Mouse (Mus musculus) lung, adult 18-20 months (tissue): ENCODE results near the gene Cdk16.

ENCODE experiments used
- DNase-seq, 2 experiments: peaks; one replicate each; pipeline ENCODE4 v3.0.0; 2022; ENCODE audit warnings: mixed read lengths in 2 of 2

Gene Cdk16

GRCm38 (mm10) chrX:20687519-20688067, at the start of gene Cdk16:
Cdk16 (plus strand) TSS chrX:20687954.
- DNase-seq, result peak; percentile 94 to 95

- no peak for DNase-seq
Observed at GRCm38 (mm10) chrX:20638141-20638540, 49.6 kb upstream of the Cdk16 start.

GRCm38 (mm10) chrX:20644780-20645179, 43.0 kb upstream of the Cdk16 start:
- no peak for DNase-seq

GRCm38 (mm10) chrX:20657593-20657992, 30.2 kb upstream of the Cdk16 start:
- DNase-seq, result no peak

GRCm38 (mm10) chrX:20658026-20658652, 29.6 kb upstream of the Cdk16 start, which contains the start of gene Uba1:
Uba1 (plus strand) TSS chrX:20658326.
- DNase-seq, result peak; percentile 74 to 79

GRCm38 (mm10) chrX:20658891-20659406, 28.8 kb upstream of the Cdk16 start:
- DNase-seq, result peak in 1 of 2 experiments; percentile 6

GRCm38 (mm10) chrX:20662317-20662715, 25.4 kb upstream of the Cdk16 start:
- DNase-seq, result no peak

- DNase-seq, result peak; percentile 87 to 92
Observed at GRCm38 (mm10) chrX:20662716-20663443, 24.9 kb upstream of the Cdk16 start.

- no peak for DNase-seq
Observed at GRCm38 (mm10) chrX:20663444-20663790, 24.3 kb upstream of the Cdk16 start.

- peak; percentile 82 to 85 for DNase-seq
Observed at GRCm38 (mm10) chrX:20688068-20688547, 354 bp downstream of the Cdk16 start.

GRCm38 (mm10) chrX:20688615-20689014, 861 bp downstream of the Cdk16 start:
- DNase-seq, result peak; percentile 56 to 70

GRCm38 (mm10) chrX:20691566-20691965, 3.8 kb downstream of the Cdk16 start:
- no peak for DNase-seq

- no peak for DNase-seq
Observed at GRCm38 (mm10) chrX:20692616-20693015, 4.9 kb downstream of the Cdk16 start.

- DNase-seq, result no peak
Observed at GRCm38 (mm10) chrX:20695842-20696241, 8.1 kb downstream of the Cdk16 start.

GRCm38 (mm10) chrX:20703741-20704290, 16.1 kb downstream of the Cdk16 start, which contains the start of gene Usp11:
Usp11 (plus strand) TSS chrX:20703906.
- DNase-seq, result no peak

GRCm38 (mm10) chrX:20704295-20705082, 16.7 kb downstream of the Cdk16 start:
- DNase-seq, result peak; percentile 87 to 89

GRCm38 (mm10) chrX:20705083-20705402, 17.3 kb downstream of the Cdk16 start:
- DNase-seq, result no peak

GRCm38 (mm10) chrX:20728681-20729080, 40.9 kb downstream of the Cdk16 start:
- DNase-seq, result no peak

- peak; percentile 9 to 40 for DNase-seq
Observed at GRCm38 (mm10) chrX:20730048-20730447, 42.3 kb downstream of the Cdk16 start.

GRCm38 (mm10) chrX:20736479-20736878, 48.7 kb downstream of the Cdk16 start:
- no peak for DNase-seq

- DNase-seq, result no peak
Observed at GRCm38 (mm10) chrX:20748829-20749228, 61.1 kb downstream of the Cdk16 start.
